Mouse (Mus musculus) lung, postnatal 10 days (tissue): ENCODE measurements around the gene Csf2.

Source experiments
- DNase-seq: peaks from one replicate; pipeline ENCODE4 v3.0.0; 2021

Csf2 gene

DNA sequence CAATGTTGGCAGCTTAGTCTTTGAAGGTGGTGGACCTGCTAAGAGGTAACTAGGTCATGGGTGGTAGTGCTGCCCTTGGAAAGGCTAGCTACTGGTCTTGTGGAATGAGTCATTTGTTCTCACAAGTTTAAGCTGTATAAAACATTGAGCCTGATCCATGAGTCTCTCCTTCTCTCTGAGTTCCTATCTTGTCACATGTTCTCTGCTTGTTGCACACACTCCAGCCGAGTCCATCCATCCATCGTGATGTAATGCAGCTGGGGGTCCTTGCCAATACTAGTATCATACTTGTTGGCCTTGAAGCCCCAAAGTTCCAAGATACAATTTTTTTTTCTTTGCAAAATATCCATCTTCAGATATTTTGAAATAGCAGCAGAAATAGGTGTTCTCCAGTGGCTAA, 22.0 kb downstream of the Csf2 start:
- DNase-seq, result no peak

GRCm38 (mm10) chr11:54224475-54224986, 24.9 kb downstream of the Csf2 start:
- no peak for DNase-seq

GRCm38 (mm10) chr11:54223637-54224474, 25.6 kb downstream of the Csf2 start:
- DNase-seq, result no peak

GRCm38 (mm10) chr11:54219903-54220740, 29.3 kb downstream of the Csf2 start:
- no peak for DNase-seq

DNA sequence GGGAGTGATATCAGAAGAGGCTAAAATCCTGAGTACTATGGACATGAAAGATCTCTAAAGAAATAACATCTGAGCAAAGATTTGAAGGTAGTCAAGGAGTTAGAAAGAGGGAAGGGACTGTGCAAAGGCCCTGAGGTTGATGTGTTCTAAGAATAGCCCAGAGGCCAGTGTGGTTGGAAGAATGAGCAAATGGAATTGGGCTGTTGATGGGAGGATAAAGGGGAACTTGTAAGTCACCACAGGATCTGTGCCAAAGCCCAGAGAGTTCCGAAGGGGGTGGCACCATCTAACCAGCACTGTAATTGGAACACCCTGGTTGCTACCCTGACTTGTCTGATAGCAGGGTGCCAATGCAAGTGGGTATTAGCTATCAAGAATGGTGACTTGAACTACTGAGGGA, 30.3 kb downstream of the Csf2 start:
- DNase-seq, result no peak

GRCm38 (mm10) chr11:54217384-54217783, 32.1 kb downstream of the Csf2 start:
- DNase-seq, result no peak

DNA sequence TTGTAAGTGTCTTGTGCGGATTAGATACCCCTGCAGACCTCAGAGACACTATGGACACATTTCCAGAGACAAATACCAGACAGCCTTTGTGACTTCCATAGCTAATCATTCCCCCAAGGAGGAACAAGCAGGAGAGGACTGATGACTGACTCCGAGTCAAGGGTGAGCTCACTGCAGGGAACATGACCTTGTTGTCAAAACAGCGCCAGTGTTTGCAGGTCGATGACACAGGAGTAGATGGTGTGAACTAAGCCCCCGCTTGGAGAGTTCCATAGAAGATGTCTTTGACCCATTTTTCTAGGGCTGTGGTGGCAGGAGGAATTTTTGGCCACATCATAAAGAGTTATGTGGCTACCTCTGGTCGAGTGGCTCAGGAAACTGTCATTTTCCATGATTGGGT, 33.4 kb downstream of the Csf2 start:
- no peak for DNase-seq

DNA sequence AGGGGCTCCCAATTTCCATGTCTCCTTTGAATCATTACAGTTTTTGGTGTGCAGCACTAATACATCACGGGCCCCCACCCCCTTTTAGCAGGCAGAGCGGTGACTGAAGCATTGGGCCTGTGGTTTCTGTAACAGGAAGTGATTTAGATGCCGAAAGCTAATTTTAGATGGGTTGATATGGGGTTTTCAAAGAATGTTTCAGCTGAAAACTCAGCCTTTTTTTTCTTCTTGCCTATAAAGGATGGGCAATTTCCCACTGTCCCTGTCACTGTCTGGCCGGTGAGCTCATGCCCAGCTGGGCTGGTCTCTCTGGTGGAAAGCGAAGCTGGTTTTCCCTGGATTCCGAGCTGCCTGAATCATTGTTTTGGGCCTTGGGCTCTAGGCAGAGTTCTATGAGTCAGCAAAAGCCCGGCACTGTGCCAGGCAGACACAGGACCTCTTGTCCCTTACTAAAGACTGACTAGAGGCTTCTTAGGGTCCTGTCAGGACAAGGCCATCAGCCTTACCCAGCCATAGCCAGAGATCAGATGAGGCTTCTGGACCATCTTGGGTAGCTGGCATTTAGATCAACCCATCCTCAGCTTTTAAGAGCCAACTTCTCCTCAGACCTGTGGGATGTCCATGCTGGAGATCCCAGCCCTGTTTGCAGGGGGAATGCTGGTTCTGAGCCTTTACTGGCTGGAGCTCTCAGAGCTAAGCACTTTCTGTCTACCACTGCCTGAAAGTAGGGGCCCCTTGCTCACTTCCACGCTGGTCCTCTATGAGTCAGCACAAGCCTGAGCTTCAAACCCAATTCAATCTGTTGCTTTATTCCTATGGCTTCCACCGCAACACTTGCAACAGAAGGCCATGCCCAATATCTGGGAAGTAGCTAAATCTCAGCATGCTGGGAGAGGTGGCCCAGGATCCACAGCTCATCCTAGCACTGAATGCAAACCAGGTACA, 34.7 kb downstream of the Csf2 start:
- DNase-seq, result peak; percentile 89

DNA sequence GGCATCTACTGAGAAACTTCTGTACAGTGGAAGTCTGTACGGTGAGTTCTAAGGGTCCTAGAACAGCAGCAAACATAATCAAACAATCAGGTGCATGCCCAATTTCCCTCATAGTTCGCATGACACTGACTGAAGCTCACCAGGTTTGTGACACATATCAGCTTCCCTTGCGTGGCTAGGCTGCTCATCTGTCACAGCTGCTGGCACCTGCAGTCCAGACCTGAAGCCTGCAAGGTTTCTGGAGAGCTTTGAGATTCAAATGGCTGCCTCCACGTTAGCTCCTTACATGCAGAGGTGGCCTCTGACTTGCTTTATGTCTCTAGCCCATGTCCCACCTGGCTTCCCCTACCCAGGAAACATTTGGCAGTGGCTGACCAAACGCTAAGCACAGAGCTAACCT, 35.8 kb downstream of the Csf2 start:
- no peak for DNase-seq

DNA sequence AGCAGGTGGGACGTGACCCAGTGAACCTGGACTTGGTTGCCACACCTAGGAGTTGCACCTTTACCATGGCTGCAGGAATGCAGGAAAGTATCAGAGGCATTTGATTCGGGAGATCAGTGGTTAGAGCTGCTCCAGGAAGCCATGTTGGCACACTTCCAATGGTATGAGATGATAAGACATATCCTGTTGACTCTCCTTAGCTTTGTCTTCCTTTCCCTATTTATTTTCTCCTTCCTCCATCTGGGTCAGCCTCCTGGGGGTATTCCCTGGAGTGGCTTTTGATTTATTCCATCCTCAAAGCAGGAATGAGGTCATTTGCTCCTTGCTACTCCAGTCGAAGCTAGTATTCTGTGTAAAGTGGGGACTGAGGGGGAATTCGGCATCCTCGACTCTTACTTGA, 42.5 kb downstream of the Csf2 start:
- peak; percentile 41 for DNase-seq

- no peak for DNase-seq
Measured at GRCm38 (mm10) chr11:54205366-54205765, 44.1 kb downstream of the Csf2 start.

DNA sequence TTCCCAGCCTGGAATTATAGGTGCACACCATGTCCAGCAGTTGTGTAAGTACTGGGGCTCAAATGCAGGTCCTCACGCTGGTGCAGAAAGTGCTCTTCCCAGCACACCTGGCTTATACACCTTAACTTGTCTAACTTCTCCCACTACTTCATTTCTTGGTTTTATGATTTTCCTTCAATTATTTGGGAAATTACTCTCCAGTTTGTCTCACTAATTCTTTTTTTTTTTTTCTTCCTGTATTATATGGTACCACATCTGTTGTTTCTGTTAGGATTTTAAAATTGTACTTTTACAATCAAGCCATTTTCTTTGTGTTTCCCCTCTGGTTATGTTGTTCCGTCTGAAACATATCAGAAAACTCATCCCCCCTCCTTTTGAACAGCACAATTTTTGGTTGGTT, 44.7 kb downstream of the Csf2 start:
- no peak for DNase-seq

DNA sequence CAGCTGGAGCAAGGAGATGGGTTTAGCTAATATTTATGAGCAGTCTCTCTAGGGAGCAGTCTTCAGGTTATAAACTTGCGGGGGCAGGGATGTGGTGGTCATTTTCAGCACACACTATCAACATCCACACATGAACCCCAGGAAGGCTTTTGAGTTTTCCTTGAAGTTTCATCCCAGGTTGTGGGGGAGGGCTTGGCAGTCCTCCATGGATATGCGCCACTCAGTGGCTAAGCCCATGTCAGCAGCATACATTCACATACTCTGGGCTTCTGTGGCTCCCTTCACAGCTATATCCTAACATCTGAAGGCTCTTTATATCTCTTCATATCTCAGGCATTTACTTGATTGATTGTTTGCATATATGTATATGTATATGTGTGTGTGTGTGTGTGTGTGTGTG, 46.3 kb downstream of the Csf2 start:
- peak; percentile 45 for DNase-seq

- DNase-seq, result no peak
Measured at GRCm38 (mm10) chr11:54201881-54202685, 47.4 kb downstream of the Csf2 start.

GRCm38 (mm10) chr11:54201287-54201773, 48.1 kb downstream of the Csf2 start:
- no peak for DNase-seq
